Comparison of ENCODE assay signal across 24 mouse cellular contexts in genomic region chr8:70871195-70871807, GRCm38 (mm10). TPM values are rescaled to one million over a fixed set of nuclear protein-coding genes. Genes with fewer than 3 reads are reported as not detected.
A peak's percentile ranks its signal among the peaks of the same experiment; 100 is the strongest.
DNase-seq lines count a peak whose midpoint lies in the region; ATAC-seq and TF ChIP-seq lines count a peak whose summit lies in the region.
"Had no signal": no experiment of that assay in that cellular context is flagged by ENCODE, and none has a peak within 500 bp of the region (broad histone marks: within the 10 kb centered on the region; RNA-seq: fewer than 3 reads in every experiment).

No protein-coding gene starts in this region.

- in situ Hi-C loops in ES-E14 (cut with MboI; ENCODE audit: low sequenced_read_pairs in 2 of 2, unreplicated experiment in 2 of 2) = no loop called here

- no peak overlapping the region for H3K27ac ChIP-seq in forebrain, embryonic 10.5 days
- H3K27ac ChIP-seq in forebrain, postnatal 0 days (ENCODE audit: low read depth, low read length) = no peak overlapping the region
- peak overlapping the region; percentile 39 for H3K27ac ChIP-seq in heart, embryonic 13.5 days (replicated peaks)
- H3K27ac ChIP-seq in ES-E14 (ENCODE audit: insufficient read depth, low read depth, low read length, poor library complexity, severe bottlenecking) = no peak overlapping the region
- H3K27ac ChIP-seq: embryonic facial prominence, embryonic 15.5 days; hindbrain, embryonic 15.5 days; intestine, embryonic 15.5 days; liver, embryonic 14.5 days had no signal

- no peak for DNase-seq in forebrain, embryonic 10.5 days (ENCODE audit: extremely low spot score, low spot score)
- DNase-seq in forebrain, postnatal 0 days = no peak
- no peak for DNase-seq in heart, postnatal 25 days (ENCODE audit: low spot score)
- DNase-seq in ES-E14 (ENCODE audit: low read depth, low spot score) = no peak
- DNase-seq in lung, postnatal 10 days = no peak
- DNase-seq: cerebellum, adult 8-10 months; gastrocnemius, postnatal 36 days; kidney, adult 9 months; kidney, postnatal 25 days; right cerebral cortex, postnatal 25 days; thymus, postnatal 36 days had no signal

- WGBS in forebrain, embryonic 10.5 days = 91% methylated on average over 5 of the region's 5 CpGs
- WGBS in forebrain, postnatal 0 days = 87% methylated on average over 5 of the region's 5 CpGs
- 84% methylated on average over 5 of the region's 5 CpGs for WGBS in heart, embryonic 13.5 days

- intact Hi-C loops in heart, postnatal 25 days (cut with DNase I) = no loop called here

- no peak for ATAC-seq in forebrain, postnatal 0 days
- no peak for ATAC-seq in heart, embryonic 13.5 days (ENCODE audit: extremely low read depth, insufficient number of reproducible peaks, low FRiP score, low TSS enrichment)
- ATAC-seq in megakaryocyte, adult 5-6 weeks (ENCODE audit: poor library complexity, severe bottlenecking) = no peak
- ATAC-seq: forebrain, embryonic 16.5 days; intestine, embryonic 15.5 days; lung, postnatal 0 days had no signal

- H3K36me3 ChIP-seq in forebrain, embryonic 10.5 days (replicated peaks) = peaks cover 16% of the 10 kb centered on the region
- 0 out of 2 replicates have a peak, but pooled peaks cover 8% of the 10 kb centered on the region for H3K36me3 ChIP-seq in forebrain, postnatal 0 days (ENCODE audit: insufficient read depth)
- H3K36me3 ChIP-seq in heart, embryonic 13.5 days = peaks cover 13% of the 10 kb centered on the region
- peaks cover 36% of the 10 kb centered on the region for H3K36me3 ChIP-seq in megakaryocyte, embryonic 14.5 days (replicated peaks; ENCODE audit: low read length)
- peaks cover 7% of the 10 kb centered on the region; the same call in 1 of the 2 replicates for H3K36me3 ChIP-seq in ES-E14 (ENCODE audit: control insufficient read depth, insufficient read depth, low read length, poor library complexity, severe bottlenecking)
- H3K36me3 ChIP-seq: embryonic facial prominence, embryonic 15.5 days; intestine, embryonic 15.5 days had no signal

- peaks cover 54% of the 10 kb centered on the region for H3K4me1 ChIP-seq in forebrain, embryonic 10.5 days
- peaks cover 11% of the 10 kb centered on the region; the same call in 1 of the 2 replicates for H3K4me1 ChIP-seq in forebrain, postnatal 0 days (ENCODE audit: insufficient read depth)
- peaks cover 41% of the 10 kb centered on the region for H3K4me1 ChIP-seq in heart, embryonic 13.5 days
- peaks cover 61% of the 10 kb centered on the region for H3K4me1 ChIP-seq in megakaryocyte, embryonic 14.5 days
- peaks cover 2 to 28% of the 10 kb centered on the region in 2 experiments for H3K4me1 ChIP-seq in ES-E14 (ENCODE audit: control insufficient read depth in 2 of 2, insufficient read depth in 2 of 2, low read length in 2 of 2, poor library complexity in 1 of 2)

- no peak overlapping the region for H3K9ac ChIP-seq in forebrain, postnatal 0 days
- H3K9ac ChIP-seq in heart, embryonic 13.5 days = peak overlapping the region; percentile 37; the same call in 1 of the 2 replicates
- H3K9ac ChIP-seq in ES-E14 (ENCODE audit: insufficient read depth, low read depth, low read length, poor library complexity, severe bottlenecking) = peak overlapping the region; percentile 49; the same call in 1 of the 2 replicates
- H3K9ac ChIP-seq: embryonic facial prominence, embryonic 15.5 days; hindbrain, embryonic 15.5 days; intestine, embryonic 15.5 days; liver, embryonic 14.5 days had no signal

- H3K4me2 ChIP-seq in forebrain, postnatal 0 days (ENCODE audit: low read depth) = no peak overlapping the region
- no peak overlapping the region for H3K4me2 ChIP-seq in heart, embryonic 13.5 days
- H3K4me2 ChIP-seq: embryonic facial prominence, embryonic 15.5 days; intestine, embryonic 15.5 days had no signal

- TF ChIP-seq CTCF in forebrain, postnatal 0 days (IDR thresholded peaks at IDR 0.05; ENCODE audit: low read depth) = no peak

- no peaks in the 10 kb centered on the region for H3K9me3 ChIP-seq in forebrain, embryonic 10.5 days
- no peaks in the 10 kb centered on the region for H3K9me3 ChIP-seq in forebrain, postnatal 0 days (ENCODE audit: low read length)
- H3K9me3 ChIP-seq in heart, embryonic 13.5 days = no peaks in the 10 kb centered on the region
- no peaks in the 10 kb centered on the region for H3K9me3 ChIP-seq in megakaryocyte, embryonic 14.5 days
- no peaks in the 10 kb centered on the region for H3K9me3 ChIP-seq in ES-E14 (ENCODE audit: control insufficient read depth, insufficient read depth, low read depth, low read length)
- H3K9me3 ChIP-seq: embryonic facial prominence, embryonic 15.5 days; hindbrain, embryonic 15.5 days; intestine, embryonic 15.5 days had no signal

- H3K4me3 ChIP-seq in forebrain, embryonic 10.5 days = peak overlapping the region; percentile 5; the same call in 1 of the 2 replicates
- no peak overlapping the region for H3K4me3 ChIP-seq in forebrain, postnatal 0 days (ENCODE audit: low read depth, low read length)
- H3K4me3 ChIP-seq in heart, embryonic 13.5 days = no peak overlapping the region
- H3K4me3 ChIP-seq in megakaryocyte, embryonic 14.5 days (replicated peaks) = peak overlapping the region; percentile 60
- no peak overlapping the region for H3K4me3 ChIP-seq in ES-E14 (ENCODE audit: insufficient read depth in 1 of 2, low read depth in 1 of 2, low read length in 2 of 2, poor library complexity in 1 of 2, severe bottlenecking in 1 of 2)
- H3K4me3 ChIP-seq: embryonic facial prominence, embryonic 15.5 days; hindbrain, embryonic 15.5 days; intestine, embryonic 15.5 days had no signal

- peaks cover 17% of the 10 kb centered on the region; the same call in 1 of the 2 replicates for H3K27me3 ChIP-seq in forebrain, embryonic 10.5 days (ENCODE audit: poor library complexity, severe bottlenecking)
- no peaks in the 10 kb centered on the region for H3K27me3 ChIP-seq in forebrain, postnatal 0 days (ENCODE audit: insufficient read depth, low read length)
- no peaks in the 10 kb centered on the region; the same call in none of the 2 replicates for H3K27me3 ChIP-seq in heart, embryonic 13.5 days (replicated peaks)
- peaks cover under 1% of the 10 kb centered on the region for H3K27me3 ChIP-seq in megakaryocyte, embryonic 14.5 days (replicated peaks)
- H3K27me3 ChIP-seq: CH12.LX; embryonic facial prominence, embryonic 15.5 days; hindbrain, embryonic 15.5 days; intestine, embryonic 15.5 days had no signal

RNA-seq across cellular contexts. Expression of gene Ccdc124, which starts 2.4 kb away (rescaled TPM):
- polyA plus RNA-seq in forebrain, embryonic 10.5 days (2016; fragmentation: Nextera tagmentation; extraction: Ambion mirVana) = 184 and 186 TPM in 2 replicates
- 34.7 and 59.9 TPM in 2 replicates for total RNA-seq in forebrain, postnatal 0 days (2014; rRNA removed)
- polyA plus RNA-seq in forebrain, postnatal 0 days (2015; fragmentation: Nextera tagmentation; extraction: Ambion mirVana) = 161 and 175 TPM in 2 replicates
- polyA plus RNA-seq in heart, embryonic 13.5 days (2015; fragmentation: Nextera tagmentation; extraction: Ambion mirVana) = 88.5 and 89.0 TPM in 2 replicates
- total RNA-seq in heart, postnatal 25 days (2021) = 10 to 100 TPM; 46.6 to 47.7 TPM
- 92.6 and 282 TPM in 2 replicates for polyA plus RNA-seq in megakaryocyte, embryonic 14.5 days (2012; ENCODE audit: insufficient read depth, low replicate concordance)
- total RNA-seq in megakaryocyte, adult 5-6 weeks (2015) = 32.7 and 38.9 TPM in 2 replicates
- total RNA-seq in megakaryocyte, adult 5-6 weeks (2017) = 36.8 and 47.6 TPM in 2 replicates
- 52.5 and 82.3 TPM in 2 replicates for total RNA-seq in ES-E14 (2012; rRNA removed)

RNA-seq across cellular contexts. Expression of gene Kcnn1, which starts 8.2 kb away (rescaled TPM):
- polyA plus RNA-seq in forebrain, embryonic 10.5 days (2016; fragmentation: Nextera tagmentation; extraction: Ambion mirVana) = 4.7 and 5.9 TPM in 2 replicates
- 20.5 and 31.5 TPM in 2 replicates for total RNA-seq in forebrain, postnatal 0 days (2014; rRNA removed)
- polyA plus RNA-seq in forebrain, postnatal 0 days (2015; fragmentation: Nextera tagmentation; extraction: Ambion mirVana) = 9.4 and 9.8 TPM in 2 replicates
- polyA plus RNA-seq in heart, embryonic 13.5 days (2015; fragmentation: Nextera tagmentation; extraction: Ambion mirVana) = 1.5 TPM in 2 replicates
- total RNA-seq in heart, postnatal 25 days (2021) = 1 to 10 TPM; 8.1 to 8.6 TPM
- polyA plus RNA-seq in megakaryocyte, embryonic 14.5 days (2012; ENCODE audit: insufficient read depth, low replicate concordance) = 3.4 and 11.8 TPM in 2 replicates
- total RNA-seq in megakaryocyte, adult 5-6 weeks (2015) = not detected in 2 replicates
- 0.33 TPM in 1 of 2 replicates, not detected in the other for total RNA-seq in megakaryocyte, adult 5-6 weeks (2017)
- 3.7 and 6.6 TPM in 2 replicates for total RNA-seq in ES-E14 (2012; rRNA removed)
- total RNA-seq: megakaryocyte-erythroid progenitor cell, adult 5-6 weeks had no signal

RNA-seq across cellular contexts. Expression of gene Slc5a5, which starts 21.3 kb away (rescaled TPM):
- 0.36 and 0.38 TPM in 2 replicates for polyA plus RNA-seq in forebrain, embryonic 10.5 days (2016; fragmentation: Nextera tagmentation; extraction: Ambion mirVana)
- 1.5 and 2.2 TPM in 2 replicates for total RNA-seq in forebrain, postnatal 0 days (2014; rRNA removed)
- polyA plus RNA-seq in forebrain, postnatal 0 days (2015; fragmentation: Nextera tagmentation; extraction: Ambion mirVana) = 2.4 and 3.6 TPM in 2 replicates
- 0.06 and 0.09 TPM in 2 replicates for polyA plus RNA-seq in heart, embryonic 13.5 days (2015; fragmentation: Nextera tagmentation; extraction: Ambion mirVana)
- total RNA-seq in heart, postnatal 25 days (2021) = not detected
- polyA plus RNA-seq in megakaryocyte, embryonic 14.5 days (2012; ENCODE audit: insufficient read depth, low replicate concordance) = 0.13 and 1.5 TPM in 2 replicates
- total RNA-seq in megakaryocyte, adult 5-6 weeks (2015) = 0.07 TPM in 1 of 2 replicates, not detected in the other
- total RNA-seq in megakaryocyte, adult 5-6 weeks (2017) = not detected in 2 replicates
- 2.5 and 3.4 TPM in 2 replicates for total RNA-seq in ES-E14 (2012; rRNA removed)
- total RNA-seq: adrenal gland, adult 18-20 months; megakaryocyte-erythroid progenitor cell, adult 5-6 weeks had no signal
- polyA plus RNA-seq: heart, embryonic 14.5 days had no signal

RNA-seq across cellular contexts. Expression of gene Rpl18a, which starts 25.9 kb away (rescaled TPM):
- 3,478 and 3,689 TPM in 2 replicates for polyA plus RNA-seq in forebrain, embryonic 10.5 days (2016; fragmentation: Nextera tagmentation; extraction: Ambion mirVana)
- 1,945 and 2,194 TPM in 2 replicates for total RNA-seq in forebrain, postnatal 0 days (2014; rRNA removed)
- 2,793 and 3,853 TPM in 2 replicates for polyA plus RNA-seq in forebrain, postnatal 0 days (2015; fragmentation: Nextera tagmentation; extraction: Ambion mirVana)
- polyA plus RNA-seq in heart, embryonic 13.5 days (2015; fragmentation: Nextera tagmentation; extraction: Ambion mirVana) = 3,040 and 3,097 TPM in 2 replicates
- 100 to 1,000 TPM; 838 to 880 TPM for total RNA-seq in heart, postnatal 25 days (2021)
- 4,812 and 7,707 TPM in 2 replicates for polyA plus RNA-seq in megakaryocyte, embryonic 14.5 days (2012; ENCODE audit: insufficient read depth, low replicate concordance)
- total RNA-seq in megakaryocyte, adult 5-6 weeks (2015) = 5,087 and 5,550 TPM in 2 replicates
- total RNA-seq in megakaryocyte, adult 5-6 weeks (2017) = 1,590 and 1,750 TPM in 2 replicates
- 2,806 and 2,972 TPM in 2 replicates for total RNA-seq in ES-E14 (2012; rRNA removed)

RNA-seq across cellular contexts. Expression of gene Arrdc2, which starts 31.8 kb away (rescaled TPM):
- polyA plus RNA-seq in forebrain, embryonic 10.5 days (2016; fragmentation: Nextera tagmentation; extraction: Ambion mirVana) = 4.8 and 5.7 TPM in 2 replicates
- 15.4 and 25.9 TPM in 2 replicates for total RNA-seq in forebrain, postnatal 0 days (2014; rRNA removed)
- polyA plus RNA-seq in forebrain, postnatal 0 days (2015; fragmentation: Nextera tagmentation; extraction: Ambion mirVana) = 5.6 and 7.1 TPM in 2 replicates
- 1.9 and 2.4 TPM in 2 replicates for polyA plus RNA-seq in heart, embryonic 13.5 days (2015; fragmentation: Nextera tagmentation; extraction: Ambion mirVana)
- total RNA-seq in heart, postnatal 25 days (2021) = 10 to 100 TPM in 1 of 2 experiments, 1 to 10 TPM in 1; 9.2 to 10.2 TPM
- 30.6 and 35.6 TPM in 2 replicates for polyA plus RNA-seq in megakaryocyte, embryonic 14.5 days (2012; ENCODE audit: insufficient read depth, low replicate concordance)
- 9.0 and 11.0 TPM in 2 replicates for total RNA-seq in megakaryocyte, adult 5-6 weeks (2015)
- 10.5 and 11.1 TPM in 2 replicates for total RNA-seq in megakaryocyte, adult 5-6 weeks (2017)
- 11.4 and 18.8 TPM in 2 replicates for total RNA-seq in ES-E14 (2012; rRNA removed)

Comparison
In these comparisons a context has a peak if more than half of its experiments do, and no peak if none do; other contexts are left out.
1. H3K4me3 ChIP-seq: peak in forebrain, embryonic 10.5 days (single experiment) and megakaryocyte, embryonic 14.5 days (single experiment); none in forebrain, postnatal 0 days (single experiment), heart, embryonic 13.5 days (single experiment) and ES-E14 (0 of 2).